Mouse (Mus musculus) kidney, postnatal 0 days (tissue): ENCODE measurements around the gene Tsc22d4. TPM values are rescaled to one million over a fixed set of nuclear protein-coding genes. Genes with fewer than 3 reads are reported as not detected.
"Not testable (repeated sequence)": the region's sequence is repeated elsewhere in the genome, so short reads cannot be mapped to it uniquely, and the experiment has no call there.

Experiments used
- ATAC-seq: fragments of 200-750 bp; cut with Nextera tagmentation; replicated peaks from 2 replicates; pipeline ENCODE4 v1.8.0; 2017; ENCODE audit warnings: low read depth, moderate number of reproducible peaks, moderate TSS enrichment, moderate library complexity; ENCODE audit not compliant: low FRiP score
- DNase-seq: peaks from one replicate; pipeline ENCODE4 v3.0.0-alpha.2; 2016; ENCODE audit warnings: low spot score
- H3K27ac ChIP-seq: fragments of 300-500 bp; sonication (generic); 2 replicates; pipeline ENCODE4 v1.5.1; 2014; ENCODE audit warnings: mild to moderate bottlenecking
- H3K27me3 ChIP-seq: fragments of 300-500 bp; sonication (generic); 2 replicates; pipeline ENCODE4 v1.6.1; 2014; ENCODE audit warnings: low read length, mixed read lengths; ENCODE audit not compliant: insufficient read depth
- H3K36me3 ChIP-seq: fragments of 300-500 bp; sonication (generic); 2 replicates; pipeline ENCODE4 v1.6.1; 2014; ENCODE audit warnings: low read length, mixed read lengths; ENCODE audit not compliant: insufficient read depth
- H3K4me1 ChIP-seq: fragments of 300-500 bp; sonication (generic); replicated peaks from 2 replicates; pipeline ENCODE4 v1.6.1; 2014; ENCODE audit warnings: antibody characterized with exemption, low read length, mixed read lengths; ENCODE audit not compliant: insufficient read depth
- H3K4me2 ChIP-seq: fragments of 300-500 bp; sonication (generic); 2 replicates; pipeline ENCODE4 v1.6.1; 2014; ENCODE audit warnings: mild to moderate bottlenecking, low read length, moderate library complexity, mixed read lengths
- H3K4me3 ChIP-seq: fragments of 300-500 bp; sonication (generic); replicated peaks from 2 replicates; pipeline ENCODE4 v1.5.1; 2014; ENCODE audit warnings: low read depth, low read length
- H3K9ac ChIP-seq: fragments of 300-500 bp; sonication (generic); 2 replicates; pipeline ENCODE4 v1.6.1; 2014; ENCODE audit warnings: low read depth, low read length
- H3K9me3 ChIP-seq: fragments of 300-500 bp; sonication (generic); replicated peaks from 2 replicates; pipeline ENCODE4 v1.6.1; 2016; ENCODE audit warnings: low read length, inconsistent platforms, mixed read lengths
- CTCF ChIP-seq: IDR thresholded peaks from 2 replicates; pipeline ENCODE4 v1.5.1; 2016; ENCODE audit warnings: antibody characterized with exemption, low read depth, mild to moderate bottlenecking, moderate library complexity
- WGBS: fragments of 180-500 bp; shearing (Covaris S2); extraction: QIAGEN DNeasy Blood & Tissue Kit; methylation state at CpG from one replicate; pipeline ENCODE4 v1.1.7; 2014; 5-methylcytosine and 5-hydroxymethylcytosine counted together
- polyA plus RNA-seq: library from polyadenylated mRNA; unstranded; fragments of >200 nt; fragmentation: Nextera tagmentation; extraction: Ambion mirVana; gene quantifications from 2 replicates; pipeline ENCODE4 v1.2.1, GENCODE M21; 2015

The Tsc22d4 gene
- polyA plus RNA-seq, 1 experiment from 2014 or later = 110 TPM

DNA sequence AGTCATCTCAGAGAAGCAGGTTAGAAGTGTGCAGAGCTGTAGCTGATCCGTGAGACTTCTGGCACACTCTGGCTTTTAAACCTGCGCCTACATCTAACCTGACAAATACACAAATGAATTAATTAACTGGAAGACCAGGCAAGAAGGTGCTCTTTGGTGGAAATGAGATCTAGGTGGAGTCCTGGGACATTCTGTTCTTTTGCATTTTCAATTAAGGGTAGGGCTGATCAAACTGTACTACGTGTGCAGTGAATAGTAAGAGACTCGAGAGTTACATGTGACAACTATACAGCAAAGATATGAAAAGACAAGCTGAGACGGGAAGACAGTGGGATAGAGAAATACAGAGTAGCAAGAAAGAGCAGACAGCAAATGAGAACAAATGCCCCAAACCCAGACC lies 32.1 kb upstream of the Tsc22d4 start:
- DNase-seq (no peak), ATAC-seq (no peak)
- no peak overlapping the region for H3K4me3 ChIP-seq
- H3K27me3 ChIP-seq = no peaks in the 10 kb centered on the region
- 73% methylated on average over 5 of the region's 5 CpGs for WGBS
- no peaks in the 10 kb centered on the region for H3K36me3 ChIP-seq
- no peaks in the 10 kb centered on the region for H3K9me3 ChIP-seq
- no peak overlapping the region for H3K9ac ChIP-seq
- no peak overlapping the region for H3K4me2 ChIP-seq
- TF ChIP-seq CTCF = no peak
- no peaks in the 10 kb centered on the region for H3K4me1 ChIP-seq
- H3K27ac ChIP-seq = no peak overlapping the region

DNA sequence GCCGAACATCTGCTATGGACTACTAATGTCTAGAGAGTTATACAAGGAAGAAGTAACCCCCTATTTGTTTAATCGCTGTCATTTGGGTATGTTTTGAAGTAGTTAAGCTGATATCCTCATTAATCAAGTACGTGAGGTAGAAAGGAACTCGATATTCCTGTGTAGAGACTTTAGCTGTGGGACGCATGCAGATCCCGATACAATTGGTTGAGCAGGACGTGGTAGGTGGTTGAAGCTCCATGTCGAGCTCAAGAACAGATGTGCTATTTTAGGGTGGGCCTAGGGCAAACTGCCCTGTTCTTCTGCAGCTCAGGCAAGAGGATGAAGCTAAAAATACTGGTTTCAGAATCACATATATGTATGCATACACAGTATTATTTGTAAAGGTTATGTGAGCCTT lies 29.8 kb upstream of the Tsc22d4 start:
- H3K27ac ChIP-seq = no peak overlapping the region
- no peaks in the 10 kb centered on the region for H3K4me1 ChIP-seq
- WGBS = 29% methylated on average over 8 of the region's 8 CpGs
- H3K27me3 ChIP-seq = no peaks in the 10 kb centered on the region
- no peaks in the 10 kb centered on the region for H3K9me3 ChIP-seq
- H3K4me3 ChIP-seq = no peak overlapping the region
- H3K4me2 ChIP-seq = no peak overlapping the region
- DNase-seq (peak; percentile 66), ATAC-seq (no peak)
- no peaks in the 10 kb centered on the region for H3K36me3 ChIP-seq
- no peak overlapping the region for H3K9ac ChIP-seq
- no peak for TF ChIP-seq CTCF

DNA sequence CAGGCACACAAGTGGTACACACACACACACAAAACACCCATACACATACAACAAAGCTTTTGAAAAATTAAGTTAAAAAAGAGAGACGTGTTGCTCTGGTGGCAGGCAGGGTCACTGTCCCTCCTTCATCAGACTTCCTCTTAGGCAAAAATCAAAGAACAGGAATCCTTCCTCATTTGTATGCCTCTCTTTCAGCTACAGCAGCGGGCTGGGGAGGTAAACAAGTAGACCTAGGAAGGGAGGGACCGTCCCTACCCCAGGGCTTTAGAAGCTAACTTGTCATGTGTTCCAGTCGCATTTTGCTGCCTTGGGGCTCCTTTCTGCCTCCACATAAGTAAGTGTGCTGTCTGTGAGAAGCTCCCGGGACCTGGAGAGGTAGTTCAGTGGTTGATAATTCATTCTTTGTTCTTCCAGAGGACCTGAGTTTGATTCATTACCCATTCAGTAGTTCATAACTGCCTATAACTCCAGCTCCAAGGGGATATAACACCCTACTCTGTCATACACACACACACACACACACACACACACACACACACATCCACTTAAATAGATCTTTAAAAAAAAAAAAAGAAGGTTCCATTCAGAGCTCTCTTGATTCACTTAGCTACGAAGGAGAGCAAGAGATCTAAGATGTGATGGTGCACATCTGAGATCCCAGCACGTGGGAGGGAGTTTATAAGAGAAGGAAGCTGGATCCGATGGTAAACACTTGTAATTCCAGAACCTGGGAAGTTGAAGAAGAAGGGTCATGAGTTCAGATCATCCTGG lies 27.3 kb upstream of the Tsc22d4 start:
- Histone ChIP-seq H3K9ac (no peak overlapping the region), H3K4me2 (no peak overlapping the region), H3K4me1 (no peaks in the 10 kb centered on the region), H3K9me3 (no peaks in the 10 kb centered on the region), H3K4me3 (no peak overlapping the region), H3K27me3 (peaks cover 4% of the 10 kb centered on the region; the same call in 1 of the 2 replicates), H3K36me3 (no peaks in the 10 kb centered on the region), H3K27ac (no peak overlapping the region)
- WGBS = 51% methylated on average over 8 of the region's 8 CpGs
- DNase-seq (no peak), ATAC-seq (no peak)
- no peak for TF ChIP-seq CTCF

DNA sequence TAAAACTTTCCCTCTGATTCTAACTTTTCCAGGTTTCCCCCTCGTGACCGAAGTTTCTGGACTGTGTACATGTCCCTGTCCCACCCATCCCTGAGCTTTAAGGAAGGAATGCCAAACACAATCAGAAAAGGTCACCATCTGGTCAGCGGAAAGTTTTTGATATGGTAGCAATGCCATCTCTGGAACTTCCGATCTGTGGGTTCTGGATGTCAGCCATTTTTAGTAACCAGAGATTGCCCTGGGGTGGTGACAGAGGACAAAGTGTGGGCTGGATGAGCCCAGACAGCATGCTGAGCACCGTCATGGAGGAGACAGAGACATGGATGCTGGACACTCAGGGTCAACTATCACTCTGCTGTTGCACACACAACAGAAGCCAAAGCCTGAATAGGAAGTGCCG lies 26.4 kb upstream of the Tsc22d4 start:
- Histone ChIP-seq H3K4me1 (no peaks in the 10 kb centered on the region), H3K27ac (no peak overlapping the region), H3K36me3 (no peaks in the 10 kb centered on the region), H3K9ac (no peak overlapping the region), H3K4me2 (no peak overlapping the region), H3K4me3 (no peak overlapping the region), H3K27me3 (peaks cover 5% of the 10 kb centered on the region; the same call in 1 of the 2 replicates), H3K9me3 (no peaks in the 10 kb centered on the region)
- TF ChIP-seq CTCF = no peak
- no peak for ATAC-seq
- DNase-seq = no peak
- WGBS = 62% methylated on average over 6 of the region's 6 CpGs

DNA sequence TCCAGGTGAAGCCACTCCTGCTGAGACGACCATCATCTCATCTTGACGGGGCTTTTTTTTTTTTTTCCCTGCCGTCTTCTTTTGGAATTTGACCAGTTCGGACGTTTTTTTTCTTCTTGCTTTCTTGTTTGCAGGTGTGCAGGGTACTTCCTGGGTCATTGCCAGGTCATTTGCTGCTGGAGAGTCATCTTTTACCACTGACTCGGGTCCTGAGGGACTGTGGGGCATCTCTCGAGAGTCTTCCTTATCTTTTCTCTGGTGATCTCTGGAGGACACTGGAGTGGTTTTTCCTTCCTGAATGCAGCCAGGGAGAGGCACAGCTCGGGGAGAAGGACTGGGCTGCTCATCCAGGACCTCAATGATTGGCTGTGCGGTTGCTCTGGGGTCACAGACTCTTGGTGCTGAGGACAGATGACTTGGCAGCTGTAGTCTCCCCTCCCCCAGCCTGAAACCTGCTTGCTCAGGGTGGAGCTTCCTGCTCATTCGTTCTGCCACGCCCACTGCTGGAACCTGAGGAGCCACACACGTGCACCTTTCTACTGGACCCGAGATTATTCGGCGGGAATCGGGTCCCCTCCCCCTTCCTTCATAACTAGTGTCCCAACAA lies 24.9 kb upstream of the Tsc22d4 start:
- H3K27ac ChIP-seq, H3K9me3 ChIP-seq, DNase-seq, H3K27me3 ChIP-seq, H3K9ac ChIP-seq, H3K36me3 ChIP-seq, H3K4me1 ChIP-seq, H3K4me3 ChIP-seq: not testable (repeated sequence)
- peak overlapping the region; percentile 40 for H3K4me2 ChIP-seq
- 0 out of 2 replicates have a peak, but pooled peaks have one; percentile 21 for ATAC-seq
- WGBS = 9% methylated on average over 9 of the region's 16 CpGs

DNA sequence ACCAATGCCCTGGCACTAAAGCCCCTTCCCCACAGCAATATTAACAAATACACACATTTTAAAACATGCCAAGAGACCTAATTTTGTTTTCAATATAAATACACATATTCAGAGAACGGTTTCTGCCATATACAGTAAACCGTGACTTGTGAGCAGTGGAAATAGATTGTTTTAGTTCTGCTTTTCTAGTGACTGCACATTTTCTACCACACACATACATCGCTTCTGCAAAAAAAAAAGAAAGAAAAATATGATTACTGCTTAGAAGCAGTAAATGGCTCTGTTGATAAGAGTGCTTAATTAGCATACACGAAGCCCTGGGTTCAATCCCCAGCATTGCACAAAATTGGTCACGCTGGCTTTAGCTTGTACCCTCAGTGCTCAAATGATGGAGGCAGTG lies 21.7 kb upstream of the Tsc22d4 start:
- Histone ChIP-seq H3K27me3 (peaks cover 5% of the 10 kb centered on the region; the same call in 1 of the 2 replicates), H3K27ac (no peak overlapping the region), H3K36me3 (no peaks in the 10 kb centered on the region), H3K9ac (no peak overlapping the region), H3K4me3 (no peak overlapping the region), H3K4me2 (no peak overlapping the region), H3K4me1 (no peaks in the 10 kb centered on the region), H3K9me3 (no peaks in the 10 kb centered on the region)
- no peak for TF ChIP-seq CTCF
- ATAC-seq (no peak), DNase-seq (no peak)
- WGBS = 79% methylated on average over 5 of the region's 5 CpGs
